Mouse (Mus musculus) heart, embryonic 16.5 days (tissue): Measurements from ENCODE around the gene Gm48552. TPM values are rescaled to one million over a fixed set of nuclear protein-coding genes. Genes with fewer than 3 reads are reported as not detected.

Source experiments
- ATAC-seq: fragments of 200-750 bp; cut with Nextera tagmentation; replicated peaks from 2 replicates; pipeline ENCODE4 v1.8.0; 2017; ENCODE audit warnings: moderate number of reproducible peaks; ENCODE audit not compliant: insufficient read depth, low FRiP score; ENCODE audit errors: extremely low read depth
- H3K27ac ChIP-seq: fragments of 300-500 bp; sonication (generic); 2 replicates; pipeline ENCODE4 v1.5.1; 2014; ENCODE audit warnings: mild to moderate bottlenecking, low read length, control low read depth, moderate library complexity
- H3K27me3 ChIP-seq: fragments of 300-500 bp; sonication (generic); 2 replicates; pipeline ENCODE4 v1.6.1; 2014; ENCODE audit warnings: low read length, mixed read lengths; ENCODE audit not compliant: control insufficient read depth, insufficient read depth
- H3K36me3 ChIP-seq: fragments of 300-500 bp; sonication (generic); 2 replicates; pipeline ENCODE4 v1.6.1; 2014; ENCODE audit not compliant: control insufficient read depth, insufficient read depth
- H3K4me1 ChIP-seq: fragments of 300-500 bp; sonication (generic); 2 replicates; pipeline ENCODE4 v1.6.1; 2014; ENCODE audit warnings: low read length, mixed read lengths; ENCODE audit not compliant: control insufficient read depth, insufficient read depth
- H3K4me2 ChIP-seq: fragments of 300-500 bp; sonication (generic); 2 replicates; pipeline ENCODE4 v1.6.1; 2014; ENCODE audit warnings: low read depth, mild to moderate bottlenecking, control low read depth, low read length
- H3K4me3 ChIP-seq: fragments of 300-500 bp; sonication (generic); 2 replicates; pipeline ENCODE4 v1.5.1; 2014; ENCODE audit warnings: mild to moderate bottlenecking, control low read depth, low read length
- H3K9ac ChIP-seq: fragments of 300-500 bp; sonication (generic); 2 replicates; pipeline ENCODE4 v1.6.1; 2014; ENCODE audit warnings: low read length, control low read depth
- H3K9me3 ChIP-seq: fragments of 300-500 bp; sonication (generic); replicated peaks from 2 replicates; pipeline ENCODE4 v1.6.1; 2016; ENCODE audit warnings: low read length; ENCODE audit not compliant: control insufficient read depth
- WGBS: fragments of 180-500 bp; shearing (Covaris S2); extraction: QIAGEN DNeasy Blood & Tissue Kit; methylation state at CpG from one replicate; pipeline ENCODE4 v1.1.7; 2014; 5-methylcytosine and 5-hydroxymethylcytosine counted together
- polyA plus RNA-seq: library from polyadenylated mRNA; unstranded; fragments of >200 nt; fragmentation: Nextera tagmentation; extraction: Ambion mirVana; gene quantifications from 2 replicates; pipeline ENCODE4 v1.2.1, GENCODE M21; 2015

Gm48552 gene
- polyA plus RNA-seq, 1 experiment from 2014 or later, result 0.83 TPM

DNA sequence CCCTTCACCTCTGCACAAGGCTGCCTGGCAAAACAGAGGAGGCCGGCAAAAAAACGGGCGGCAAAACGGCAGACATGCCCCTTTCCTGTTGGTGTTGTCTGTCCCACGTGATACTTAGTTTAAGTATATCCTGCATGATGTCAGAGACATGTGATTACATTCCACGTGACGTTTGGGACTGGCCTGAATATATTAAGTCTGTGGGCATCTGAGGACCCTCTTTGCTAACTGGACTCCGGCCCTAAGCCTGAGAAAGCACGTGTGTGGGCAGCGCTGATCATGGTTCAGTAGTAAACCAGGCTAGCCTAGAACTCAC is 12.4 kb downstream of the Gm48552 start:
- H3K27ac ChIP-seq, result peak overlapping the region; percentile 94
- H3K9me3 ChIP-seq, result no peaks in the 10 kb centered on the region
- WGBS, result 39% methylated on average over 10 of the region's 10 CpGs
- H3K4me2 ChIP-seq, result peak overlapping the region; percentile 14; the same call in 1 of the 2 replicates
- no peaks in the 10 kb centered on the region for H3K27me3 ChIP-seq
- H3K9ac ChIP-seq, result no peak overlapping the region
- H3K4me1 ChIP-seq, result peaks cover 30% of the 10 kb centered on the region
- H3K36me3 ChIP-seq, result peaks cover 45% of the 10 kb centered on the region
- no peak overlapping the region for H3K4me3 ChIP-seq
- ATAC-seq, result no peak

DNA sequence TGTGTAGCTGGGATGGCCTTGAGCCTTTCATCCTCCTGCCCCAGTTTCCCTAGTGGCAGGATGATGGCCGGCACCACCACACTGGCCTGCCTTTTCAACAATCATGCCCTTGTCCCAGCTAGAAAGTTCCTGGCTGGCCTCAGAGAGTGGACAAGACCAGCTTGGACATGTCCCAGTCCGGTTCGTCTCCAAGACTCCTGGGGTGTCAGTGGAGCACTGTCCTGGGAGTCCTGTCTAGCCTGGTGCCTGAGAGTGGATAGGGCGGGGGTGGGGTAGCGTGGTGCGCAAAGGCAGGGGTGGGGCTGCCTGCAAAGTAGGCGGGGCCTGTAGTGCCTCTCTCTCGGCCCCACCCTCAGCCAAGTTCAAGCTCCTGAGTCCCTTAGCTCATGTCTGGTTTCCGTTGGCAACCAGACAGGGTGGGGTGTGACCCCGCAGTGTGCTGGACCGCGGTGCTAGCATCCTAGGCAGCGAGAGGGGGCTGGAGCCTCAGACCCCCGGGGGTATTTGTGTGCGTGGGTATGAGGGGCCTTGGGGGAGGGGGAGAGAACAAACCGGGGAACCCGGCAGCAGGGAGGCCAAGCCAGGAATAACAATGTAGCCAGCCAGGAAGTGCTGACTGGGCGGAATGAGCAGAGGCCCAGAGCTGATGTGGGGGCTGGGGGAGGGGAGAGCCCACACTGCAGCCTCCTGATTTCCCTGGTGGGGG is 12.9 kb downstream of the Gm48552 start:
- peak; percentile 76 for ATAC-seq
- Histone ChIP-seq H3K4me2 (peak overlapping the region; percentile 54), H3K9me3 (no peaks in the 10 kb centered on the region), H3K27ac (peak overlapping the region; percentile 94), H3K4me3 (peak overlapping the region; percentile 30), H3K9ac (peak overlapping the region; percentile 60; the same call in 1 of the 2 replicates), H3K36me3 (peaks cover 47% of the 10 kb centered on the region), H3K4me1 (peaks cover 34% of the 10 kb centered on the region), H3K27me3 (no peaks in the 10 kb centered on the region)
- WGBS, result 11% methylated on average over 17 of the region's 18 CpGs

DNA sequence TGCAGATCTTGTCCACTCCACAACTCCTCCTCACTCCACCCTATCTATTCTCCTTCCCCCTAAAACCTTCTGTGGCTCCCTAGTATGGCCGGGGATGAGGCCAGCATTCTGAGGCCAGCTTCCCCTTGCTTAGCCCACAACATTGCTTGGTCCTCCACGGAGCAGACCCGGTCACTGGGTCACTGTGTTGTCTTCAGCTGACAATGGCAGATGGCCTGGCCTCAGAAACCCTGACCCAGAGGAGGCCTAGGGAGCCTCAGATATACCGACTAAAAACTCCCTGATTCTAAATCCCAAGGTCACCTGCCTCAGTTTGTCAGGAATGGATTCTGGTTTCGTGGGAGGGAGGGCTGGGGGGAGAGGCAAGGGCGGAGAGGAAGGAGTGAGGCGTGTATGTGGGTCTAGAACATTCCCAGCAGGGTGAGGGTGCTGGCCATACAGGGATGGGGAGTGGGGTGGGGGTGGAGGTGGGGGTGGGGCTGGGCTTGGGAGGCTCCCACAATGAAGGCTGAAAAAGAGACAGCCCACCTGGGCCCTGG is 13.5 kb downstream of the Gm48552 start:
- no peak for ATAC-seq
- peaks cover 40% of the 10 kb centered on the region for H3K4me1 ChIP-seq
- no peaks in the 10 kb centered on the region for H3K9me3 ChIP-seq
- H3K9ac ChIP-seq, result peak overlapping the region; percentile 60
- peak overlapping the region; percentile 94 for H3K27ac ChIP-seq
- peak overlapping the region; percentile 54 for H3K4me2 ChIP-seq
- peaks cover 47% of the 10 kb centered on the region for H3K36me3 ChIP-seq
- whole genome bisulfite sequencing, result 34% methylated on average over 7 of the region's 7 CpGs
- H3K27me3 ChIP-seq, result no peaks in the 10 kb centered on the region
- H3K4me3 ChIP-seq, result peak overlapping the region; percentile 30

DNA sequence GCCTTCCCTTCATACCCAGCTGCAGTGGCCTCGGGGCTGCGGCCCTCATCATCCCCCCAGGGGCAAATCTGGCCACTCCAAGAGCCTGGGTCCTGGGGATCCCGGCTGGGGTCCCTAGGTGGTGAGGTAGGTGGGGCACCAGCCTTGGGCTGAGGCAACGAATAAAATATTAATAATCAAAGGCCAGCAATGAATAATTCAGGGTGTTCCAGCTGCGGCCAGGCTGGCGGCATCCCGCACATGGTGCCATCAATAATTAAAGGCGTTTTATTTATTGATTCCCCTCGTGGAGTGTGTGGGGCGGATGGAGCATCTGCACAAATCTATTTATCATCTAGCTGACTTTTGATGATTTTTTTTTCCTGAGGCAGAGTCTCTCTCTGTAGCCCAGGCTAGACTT is 14.7 kb downstream of the Gm48552 start:
- Histone ChIP-seq H3K27me3 (no peaks in the 10 kb centered on the region), H3K4me2 (no peak overlapping the region), H3K4me3 (no peak overlapping the region), H3K9ac (no peak overlapping the region), H3K36me3 (peaks cover 44% of the 10 kb centered on the region), H3K9me3 (no peaks in the 10 kb centered on the region), H3K27ac (peak overlapping the region; percentile 94), H3K4me1 (peaks cover 51% of the 10 kb centered on the region)
- WGBS, result 77% methylated on average over 10 of the region's 10 CpGs
- ATAC-seq, result no peak

DNA sequence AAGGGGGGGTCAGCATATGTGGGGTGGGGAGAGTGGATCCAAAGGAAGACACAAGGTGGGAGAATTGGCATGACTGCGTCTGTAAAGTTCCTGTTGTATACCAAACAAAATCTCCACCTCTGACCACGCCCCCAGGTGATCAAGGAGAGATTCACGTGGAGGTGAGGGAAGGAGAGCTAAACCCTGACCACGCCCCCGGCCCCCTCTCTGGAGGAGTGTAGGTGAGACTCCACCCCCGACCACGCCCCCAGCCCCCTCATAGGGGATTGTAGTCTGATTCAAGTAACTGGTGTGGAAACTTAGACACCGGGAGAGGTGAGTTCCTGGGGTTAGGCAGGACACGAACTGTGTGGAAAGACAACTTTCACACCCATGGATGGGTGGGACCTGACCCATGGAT is 15.3 kb downstream of the Gm48552 start:
- H3K4me2 ChIP-seq, result no peak overlapping the region
- no peak overlapping the region for H3K4me3 ChIP-seq
- peak overlapping the region; percentile 4; the same call in 1 of the 2 replicates for H3K27ac ChIP-seq
- peaks cover 54% of the 10 kb centered on the region for H3K4me1 ChIP-seq
- WGBS, result 44% methylated on average over 9 of the region's 9 CpGs
- H3K9ac ChIP-seq, result no peak overlapping the region
- H3K36me3 ChIP-seq, result peaks cover 42% of the 10 kb centered on the region
- no peaks in the 10 kb centered on the region for H3K27me3 ChIP-seq
- no peaks in the 10 kb centered on the region for H3K9me3 ChIP-seq
- no peak for ATAC-seq

DNA sequence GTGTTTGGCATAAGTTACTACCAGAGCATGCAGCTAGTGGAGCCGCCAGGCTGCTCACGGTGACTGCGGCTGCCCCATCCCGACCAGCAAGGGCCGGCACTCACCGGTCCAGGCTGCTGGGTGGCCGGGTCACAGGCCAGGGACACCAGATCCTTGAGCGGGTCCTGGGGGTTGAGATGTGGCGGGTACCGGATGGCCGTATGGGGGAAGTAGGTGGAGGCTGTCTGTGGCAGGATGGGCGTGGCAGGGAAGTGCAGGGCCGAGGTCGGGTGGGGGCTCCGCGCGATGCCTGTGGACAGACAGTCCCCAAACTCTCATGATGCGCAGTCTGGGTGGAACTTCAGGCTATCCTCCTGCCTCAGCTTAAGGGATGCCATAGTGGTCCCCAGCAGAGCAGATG is 15.9 kb downstream of the Gm48552 start:
- H3K4me3 ChIP-seq, result no peak overlapping the region
- H3K4me2 ChIP-seq, result no peak overlapping the region
- no peaks in the 10 kb centered on the region for H3K9me3 ChIP-seq
- H3K4me1 ChIP-seq, result peaks cover 60% of the 10 kb centered on the region
- peaks cover 37% of the 10 kb centered on the region for H3K36me3 ChIP-seq
- 50% methylated on average over 18 of the region's 18 CpGs for WGBS
- H3K27me3 ChIP-seq, result no peaks in the 10 kb centered on the region
- ATAC-seq, result no peak
- 0 out of 2 replicates have a peak overlapping the region, but pooled peaks have one; percentile 30 for H3K9ac ChIP-seq
- peak overlapping the region; percentile 38; the same call in 1 of the 2 replicates for H3K27ac ChIP-seq

DNA sequence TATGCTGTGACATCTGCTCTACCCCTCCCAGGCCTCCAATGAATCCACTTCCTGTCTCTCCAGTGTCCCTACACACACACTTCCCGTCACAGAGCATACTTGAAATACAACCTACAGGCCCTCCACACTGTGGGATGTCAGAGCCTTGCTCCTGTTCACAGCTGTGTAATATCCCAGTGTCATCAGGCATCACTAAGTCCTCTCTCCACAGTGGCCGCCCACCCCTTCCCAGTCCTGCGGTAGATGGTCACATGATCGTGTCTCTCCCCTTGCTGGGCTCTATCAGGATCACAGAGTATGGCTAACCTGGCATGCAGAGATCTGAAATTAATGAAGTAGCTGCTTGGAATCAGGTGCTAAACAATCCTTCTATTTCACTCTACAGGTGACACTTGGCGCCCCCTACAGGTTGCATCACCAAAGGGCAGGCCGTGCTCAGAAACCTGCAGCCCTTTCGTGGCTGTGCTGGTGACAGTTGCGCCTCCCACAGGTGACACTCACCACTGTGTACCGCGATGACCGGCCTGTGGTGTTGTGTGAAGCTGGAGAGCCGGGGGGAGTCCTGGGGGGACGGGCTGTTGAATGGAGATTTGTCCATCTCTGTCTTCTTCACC is 16.9 kb downstream of the Gm48552 start:
- Histone ChIP-seq H3K4me1 (peaks cover 69% of the 10 kb centered on the region), H3K4me3 (no peak overlapping the region), H3K27me3 (no peaks in the 10 kb centered on the region), H3K9me3 (no peaks in the 10 kb centered on the region), H3K27ac (0 out of 2 replicates have a peak overlapping the region, but pooled peaks have one; percentile 29), H3K4me2 (no peak overlapping the region), H3K9ac (no peak overlapping the region), H3K36me3 (peaks cover 27% of the 10 kb centered on the region)
- 57% methylated on average over 13 of the region's 13 CpGs for WGBS
- no peak for ATAC-seq

DNA sequence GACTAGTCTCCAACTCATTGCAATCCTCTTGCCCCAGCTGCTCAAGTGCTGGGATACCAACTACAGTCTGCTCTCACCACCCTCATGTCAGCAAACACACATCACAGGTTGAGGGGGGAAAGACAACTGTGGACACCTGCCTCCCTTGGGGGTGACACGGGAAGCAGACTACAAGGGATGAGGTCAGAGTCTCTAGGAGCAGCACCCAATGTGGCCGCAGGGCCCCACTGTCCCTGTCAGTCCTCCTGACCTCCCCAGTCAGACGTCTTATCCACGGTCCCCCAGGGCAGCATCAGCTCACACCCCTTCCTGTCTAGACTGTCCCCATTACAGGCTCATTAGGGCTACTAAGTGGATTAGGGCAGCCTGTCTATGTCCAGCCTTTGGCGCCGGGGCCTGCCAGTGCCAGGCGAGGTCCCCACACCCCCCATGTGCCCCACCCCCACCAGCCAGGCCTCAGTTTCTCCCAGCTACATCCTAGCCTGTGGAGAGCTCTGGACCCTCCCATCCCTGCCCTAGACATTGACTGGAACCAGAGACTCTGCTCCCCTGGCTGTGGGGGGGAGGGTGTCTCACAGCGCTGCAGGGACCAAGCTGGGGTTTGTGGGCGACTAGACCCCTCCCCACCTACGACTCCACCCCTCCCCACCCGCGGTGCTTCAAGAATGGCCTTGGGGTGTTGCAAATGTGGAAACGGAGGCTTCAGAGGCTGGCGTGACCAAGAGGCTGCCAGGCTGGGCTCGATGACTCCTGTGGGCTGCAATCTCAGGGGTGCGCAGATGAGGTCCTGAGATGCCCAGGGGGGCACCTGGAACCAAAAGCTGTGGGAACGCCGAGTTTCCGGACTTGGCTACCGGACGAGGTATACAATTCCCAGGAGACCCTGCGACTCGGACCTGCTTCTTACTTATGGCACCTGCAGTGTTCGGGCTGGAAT is 18.0 kb downstream of the Gm48552 start:
- H3K4me2 ChIP-seq, result peak overlapping the region; percentile 47
- peaks cover 25% of the 10 kb centered on the region for H3K36me3 ChIP-seq
- H3K9me3 ChIP-seq, result no peaks in the 10 kb centered on the region
- H3K4me1 ChIP-seq, result peaks cover 71% of the 10 kb centered on the region
- H3K27me3 ChIP-seq, result no peaks in the 10 kb centered on the region
- WGBS, result 35% methylated on average over 24 of the region's 24 CpGs
- H3K9ac ChIP-seq, result peak overlapping the region; percentile 47
- H3K4me3 ChIP-seq, result peak overlapping the region; percentile 28
- ATAC-seq, result no peak
- H3K27ac ChIP-seq, result peak overlapping the region; percentile 29; the same call in 1 of the 2 replicates
